12 mouse cellular contexts compared by ENCODE assay signal in the genomic region with DNA sequence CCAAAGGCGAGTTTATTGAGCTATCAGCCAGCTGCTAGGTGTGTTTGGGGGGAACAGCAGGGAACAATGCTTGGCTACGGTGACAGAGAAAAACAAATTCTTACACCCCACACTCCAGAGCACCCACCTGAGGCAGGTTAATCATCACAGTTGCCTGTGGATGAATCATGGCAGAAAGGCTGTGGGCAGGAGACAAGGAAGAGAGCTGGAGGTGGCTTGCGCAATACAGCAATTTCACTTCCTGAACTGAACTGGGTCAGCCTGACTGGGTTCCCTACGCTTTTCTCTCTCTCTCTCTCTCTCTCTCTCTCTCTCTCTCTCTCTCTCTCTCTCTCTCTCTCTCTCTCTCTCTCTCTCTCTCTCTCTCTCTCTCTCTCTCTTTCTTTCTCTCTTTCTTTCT.
DNase-seq lines count a peak whose midpoint lies in the region; ATAC-seq and TF ChIP-seq lines count a peak whose summit lies in the region.
"Had no signal": no experiment of that assay in that cellular context is flagged by ENCODE, and none has a peak within 500 bp of the region (broad histone marks: within the 10 kb centered on the region; RNA-seq: fewer than 3 reads in every experiment).

No protein-coding gene starts in this region.

- H3K4me1 ChIP-seq in midbrain, embryonic 16.5 days (ENCODE audit: control insufficient read depth, insufficient read depth, low read length) = no peaks in the 10 kb centered on the region
- H3K4me1 ChIP-seq: embryonic facial prominence, embryonic 15.5 days; lung, embryonic 15.5 days had no signal

- TF ChIP-seq CTCF in left cerebral cortex, adult 2 months (IDR thresholded peaks at IDR 0.05) = no peak

- peak; percentile 36 for DNase-seq in adrenal gland, adult 2 months
- no peak for DNase-seq in adrenal gland, postnatal 4 days (ENCODE audit: low spot score in 2 of 2)
- DNase-seq in lung, adult 18-20 months = peak; percentile 36 to 44
- DNase-seq in lung, postnatal 10 days = no peak
- peak; percentile 20 to 40 for DNase-seq in left cerebral cortex, adult 2 months (ENCODE audit: extremely low spot score in 1 of 2, low spot score in 2 of 2)
- DNase-seq in right cerebral cortex, postnatal 36 days (ENCODE audit: low spot score in 2 of 2) = peak; percentile 16 to 52
- no peak for DNase-seq in heart, postnatal 4 days
- DNase-seq: gastrocnemius, postnatal 25 days had no signal

- H3K27ac ChIP-seq in left cerebral cortex, adult 2 months = no peak overlapping the region
- H3K27ac ChIP-seq in midbrain, embryonic 16.5 days (ENCODE audit: low read length) = no peak overlapping the region
- H3K27ac ChIP-seq: embryonic facial prominence, embryonic 15.5 days; hindbrain, embryonic 13.5 days; lung, embryonic 15.5 days had no signal

- no peaks in the 10 kb centered on the region for H3K9me3 ChIP-seq in midbrain, embryonic 16.5 days (replicated peaks; ENCODE audit: control insufficient read depth, low read length, poor library complexity, severe bottlenecking)
- H3K9me3 ChIP-seq: embryonic facial prominence, embryonic 15.5 days; hindbrain, embryonic 13.5 days; lung, embryonic 15.5 days had no signal

- no peak for ATAC-seq in midbrain, embryonic 16.5 days

- H3K36me3 ChIP-seq in midbrain, embryonic 16.5 days (ENCODE audit: control insufficient read depth, insufficient read depth, low read length) = no peaks in the 10 kb centered on the region
- H3K36me3 ChIP-seq: embryonic facial prominence, embryonic 15.5 days; hindbrain, embryonic 13.5 days; lung, embryonic 15.5 days had no signal

- no peaks in the 10 kb centered on the region for H3K27me3 ChIP-seq in midbrain, embryonic 16.5 days (ENCODE audit: control insufficient read depth, insufficient read depth, low read depth, low read length)
- H3K27me3 ChIP-seq: embryonic facial prominence, embryonic 15.5 days; hindbrain, embryonic 13.5 days; lung, embryonic 15.5 days had no signal

- no peak overlapping the region for H3K9ac ChIP-seq in midbrain, embryonic 16.5 days (ENCODE audit: low read depth, low read length)
- H3K9ac ChIP-seq: embryonic facial prominence, embryonic 15.5 days; hindbrain, embryonic 13.5 days; lung, embryonic 15.5 days had no signal

- no peak overlapping the region for H3K4me3 ChIP-seq in left cerebral cortex, adult 2 months
- H3K4me3 ChIP-seq in midbrain, embryonic 16.5 days (ENCODE audit: low read depth, low read length) = no peak overlapping the region
- H3K4me3 ChIP-seq: embryonic facial prominence, embryonic 15.5 days; hindbrain, embryonic 13.5 days; lung, embryonic 15.5 days had no signal

- intact Hi-C loops in left cerebral cortex, adult 2 months (cut with DNase I) = no loop called here

- no peak overlapping the region for H3K4me2 ChIP-seq in midbrain, embryonic 16.5 days (ENCODE audit: low read length)
- H3K4me2 ChIP-seq: embryonic facial prominence, embryonic 15.5 days; hindbrain, embryonic 13.5 days; lung, embryonic 15.5 days had no signal

- 70% methylated on average over 4 of the region's 4 CpGs for WGBS in midbrain, embryonic 16.5 days

Comparison
In these comparisons a context has a peak if more than half of its experiments do, and no peak if none do; other contexts are left out.
1. DNase-seq: peak in adrenal gland, adult 2 months (single experiment), lung, adult 18-20 months (2 of 2), left cerebral cortex, adult 2 months (2 of 2) and right cerebral cortex, postnatal 36 days (2 of 2); none in adrenal gland, postnatal 4 days (0 of 2), lung, postnatal 10 days (single experiment) and heart, postnatal 4 days (single experiment).